Mouse (Mus musculus): ENCODE measurements at regions not wholly inside any gene's neighbourhood (a gene's known extent, or its start where the extent isn't known, plus 50 kb on each side); places are given as distances from the start of the nearest gene placed in this dataset.

- Histone ChIP-seq H3K4me1 (ENCODE audit: insufficient read depth, low read length) (no peaks in the 10 kb centered on the region), H3K9ac (replicated peaks; ENCODE audit: low read length, poor library complexity, severe bottlenecking) (no peak overlapping the region), H3K36me3 (ENCODE audit: insufficient read depth, low read length) (no peaks in the 10 kb centered on the region), H3K4me2 (ENCODE audit: low read depth, low read length, poor library complexity, severe bottlenecking) (no peak overlapping the region), H3K27me3 (ENCODE audit: insufficient read depth, low read length) (no peaks in the 10 kb centered on the region), H3K27ac (ENCODE audit: low read depth, low read length) (no peak overlapping the region), H3K4me3 (ENCODE audit: low read depth, low read length) (no peak overlapping the region), H3K9me3 (ENCODE audit: low read length) (no peaks in the 10 kb centered on the region)
- TF ChIP-seq CTCF (IDR thresholded peaks at IDR 0.05), result no peak
- WGBS, result 90% methylated on average over 6 of the region's 6 CpGs
- no peak for DNase-seq (ENCODE audit: low spot score)
- ATAC-seq (ENCODE audit: low FRiP score), result no peak
These were observed 214.5 kb upstream of the Ankrd55 start for GRCm38 (mm10) chr13:112073519-112074406.

- Histone ChIP-seq H3K9me3 (ENCODE audit: low read length) (no peaks in the 10 kb centered on the region), H3K27ac (ENCODE audit: low read depth, low read length) (no peak overlapping the region), H3K27me3 (ENCODE audit: insufficient read depth, low read length) (no peaks in the 10 kb centered on the region), H3K4me3 (ENCODE audit: low read depth, low read length) (no peak overlapping the region), H3K9ac (replicated peaks; ENCODE audit: low read length, poor library complexity, severe bottlenecking) (no peak overlapping the region), H3K4me1 (ENCODE audit: insufficient read depth, low read length) (no peaks in the 10 kb centered on the region), H3K4me2 (ENCODE audit: low read depth, low read length, poor library complexity, severe bottlenecking) (no peak overlapping the region), H3K36me3 (ENCODE audit: insufficient read depth, low read length) (no peaks in the 10 kb centered on the region)
- 57% methylated on average over 5 of the region's 5 CpGs for WGBS
- no peak for ATAC-seq (ENCODE audit: low FRiP score)
- no peak for TF ChIP-seq CTCF (IDR thresholded peaks at IDR 0.05)
- DNase-seq (ENCODE audit: low spot score), result no peak
These were observed 212.3 kb upstream of the Ankrd55 start for GRCm38 (mm10) chr13:112075847-112076479.

- H3K27me3 ChIP-seq (ENCODE audit: insufficient read depth, low read length), result no peaks in the 10 kb centered on the region
- no peak overlapping the region for H3K9ac ChIP-seq (replicated peaks; ENCODE audit: low read length, poor library complexity, severe bottlenecking)
- no peak for TF ChIP-seq CTCF (IDR thresholded peaks at IDR 0.05)
- no peak overlapping the region for H3K27ac ChIP-seq (ENCODE audit: low read depth, low read length)
- no peak for ATAC-seq (ENCODE audit: low FRiP score)
- no peak for DNase-seq (ENCODE audit: low spot score)
- H3K36me3 ChIP-seq (ENCODE audit: insufficient read depth, low read length), result no peaks in the 10 kb centered on the region
- H3K4me2 ChIP-seq (ENCODE audit: low read depth, low read length, poor library complexity, severe bottlenecking), result no peak overlapping the region
- 88% methylated on average over 5 of the region's 5 CpGs for WGBS
- no peak overlapping the region for H3K4me3 ChIP-seq (ENCODE audit: low read depth, low read length)
- no peaks in the 10 kb centered on the region for H3K4me1 ChIP-seq (ENCODE audit: insufficient read depth, low read length)
- no peaks in the 10 kb centered on the region for H3K9me3 ChIP-seq (ENCODE audit: low read length)
These were observed 210.2 kb upstream of the Ankrd55 start for GRCm38 (mm10) chr13:112078088-112078487.

GRCm38 (mm10) chr13:112081935-112082334 lies 206.3 kb upstream of the Ankrd55 start:
- ATAC-seq (ENCODE audit: low FRiP score) (no peak), DNase-seq (ENCODE audit: low spot score) (no peak)
- WGBS, result 82% methylated on average over 3 of the region's 3 CpGs
- no peak for TF ChIP-seq CTCF (IDR thresholded peaks at IDR 0.05)
- Histone ChIP-seq H3K27me3 (ENCODE audit: insufficient read depth, low read length) (no peaks in the 10 kb centered on the region), H3K36me3 (ENCODE audit: insufficient read depth, low read length) (no peaks in the 10 kb centered on the region), H3K9me3 (ENCODE audit: low read length) (no peaks in the 10 kb centered on the region), H3K4me3 (ENCODE audit: low read depth, low read length) (no peak overlapping the region), H3K9ac (replicated peaks; ENCODE audit: low read length, poor library complexity, severe bottlenecking) (no peak overlapping the region), H3K4me2 (ENCODE audit: low read depth, low read length, poor library complexity, severe bottlenecking) (no peak overlapping the region), H3K4me1 (ENCODE audit: insufficient read depth, low read length) (no peaks in the 10 kb centered on the region), H3K27ac (ENCODE audit: low read depth, low read length) (no peak overlapping the region)

GRCm38 (mm10) chr13:112084484-112085278 lies 203.6 kb upstream of the Ankrd55 start:
- WGBS, result 46% methylated on average over 15 of the region's 15 CpGs
- H3K27ac ChIP-seq (ENCODE audit: low read depth, low read length), result no peak overlapping the region
- ATAC-seq (ENCODE audit: low FRiP score), result no peak
- no peaks in the 10 kb centered on the region for H3K4me1 ChIP-seq (ENCODE audit: insufficient read depth, low read length)
- no peak overlapping the region for H3K4me3 ChIP-seq (ENCODE audit: low read depth, low read length)
- no peak overlapping the region for H3K9ac ChIP-seq (replicated peaks; ENCODE audit: low read length, poor library complexity, severe bottlenecking)
- H3K36me3 ChIP-seq (ENCODE audit: insufficient read depth, low read length), result no peaks in the 10 kb centered on the region
- H3K4me2 ChIP-seq (ENCODE audit: low read depth, low read length, poor library complexity, severe bottlenecking), result no peak overlapping the region; the same call in 1 of the 2 replicates
- no peaks in the 10 kb centered on the region for H3K9me3 ChIP-seq (ENCODE audit: low read length)
- no peak for DNase-seq (ENCODE audit: low spot score)
- no peaks in the 10 kb centered on the region for H3K27me3 ChIP-seq (ENCODE audit: insufficient read depth, low read length)
- no peak for TF ChIP-seq CTCF (IDR thresholded peaks at IDR 0.05)
